Mouse (Mus musculus): ENCODE measurements around the gene Olfr1205. TPM values are rescaled to one million over a fixed set of nuclear protein-coding genes. Genes with fewer than 3 reads are reported as not detected.

The Olfr1205 gene
- not detected for polyA plus RNA-seq (2014; fragmentation: Illumina TruSeq; extraction: RNeasy Lipid Tissue Mini Kit (QIAGEN cat#74804); ENCODE audit: low replicate concordance)

GRCm38 (mm10) chr2:88829437-88829836 lies at the start of gene Olfr1205:
Olfr1205 (plus strand) TSS chr2:88829737.

GRCm38 (mm10) chr2:88792736-88793135 lies 36.8 kb upstream of the Olfr1205 start, which contains the start of gene Olfr1201:
Olfr1201 (plus strand) TSS chr2:88793036.

GRCm38 (mm10) chr2:88814196-88814595 lies 15.3 kb upstream of the Olfr1205 start, which contains the start of gene Olfr1202:
Olfr1202 (plus strand) TSS chr2:88814496.

GRCm38 (mm10) chr2:88848992-88849391 lies 19.5 kb downstream of the Olfr1205 start, which contains the start of gene Olfr1204:
Olfr1204 (plus strand) TSS chr2:88849292.

GRCm38 (mm10) chr2:88862931-88863330 lies 33.4 kb downstream of the Olfr1205 start, which contains the start of gene Olfr1206:
Olfr1206 (plus strand) TSS chr2:88863231.

Other genes starting within 250 kb of the Olfr1205 start
- gene Olfr1189, start 243.3 kb upstream of the Olfr1205 start, polyA plus RNA-seq (2014; fragmentation: Illumina TruSeq; extraction: RNeasy Lipid Tissue Mini Kit (QIAGEN cat#74804); ENCODE audit: low replicate concordance) = not detected
- gene Olfr1191-ps1, start 189.2 kb upstream of the Olfr1205 start, polyA plus RNA-seq (2014; fragmentation: Illumina TruSeq; extraction: RNeasy Lipid Tissue Mini Kit (QIAGEN cat#74804); ENCODE audit: low replicate concordance) = not detected
- not detected for gene Olfr1192-ps1, start 181.2 kb upstream of the Olfr1205 start, polyA plus RNA-seq (2014; fragmentation: Illumina TruSeq; extraction: RNeasy Lipid Tissue Mini Kit (QIAGEN cat#74804); ENCODE audit: low replicate concordance)
- not detected for gene Olfr1193, start 154.1 kb upstream of the Olfr1205 start, polyA plus RNA-seq (2014; fragmentation: Illumina TruSeq; extraction: RNeasy Lipid Tissue Mini Kit (QIAGEN cat#74804); ENCODE audit: low replicate concordance)
- gene Olfr1195, start 140.6 kb upstream of the Olfr1205 start, polyA plus RNA-seq (2014; fragmentation: Illumina TruSeq; extraction: RNeasy Lipid Tissue Mini Kit (QIAGEN cat#74804); ENCODE audit: low replicate concordance) = not detected
- gene Olfr1196, start 125.1 kb upstream of the Olfr1205 start, polyA plus RNA-seq (2014; fragmentation: Illumina TruSeq; extraction: RNeasy Lipid Tissue Mini Kit (QIAGEN cat#74804); ENCODE audit: low replicate concordance) = not detected
- not detected for gene Olfr1197, start 97.4 kb upstream of the Olfr1205 start, polyA plus RNA-seq (2014; fragmentation: Illumina TruSeq; extraction: RNeasy Lipid Tissue Mini Kit (QIAGEN cat#74804); ENCODE audit: low replicate concordance)
- gene Olfr1198, start 78.4 kb upstream of the Olfr1205 start, polyA plus RNA-seq (2014; fragmentation: Illumina TruSeq; extraction: RNeasy Lipid Tissue Mini Kit (QIAGEN cat#74804); ENCODE audit: low replicate concordance) = not detected
- gene Olfr1199, start 69.3 kb upstream of the Olfr1205 start, polyA plus RNA-seq (2014; fragmentation: Illumina TruSeq; extraction: RNeasy Lipid Tissue Mini Kit (QIAGEN cat#74804); ENCODE audit: low replicate concordance) = not detected
- not detected for gene Olfr1200, start 59.2 kb upstream of the Olfr1205 start, polyA plus RNA-seq (2014; fragmentation: Illumina TruSeq; extraction: RNeasy Lipid Tissue Mini Kit (QIAGEN cat#74804); ENCODE audit: low replicate concordance)
- gene Olfr1201, start 36.7 kb upstream of the Olfr1205 start, polyA plus RNA-seq (2014; fragmentation: Illumina TruSeq; extraction: RNeasy Lipid Tissue Mini Kit (QIAGEN cat#74804); ENCODE audit: low replicate concordance) = not detected
- not detected for gene Olfr1202, start 15.2 kb upstream of the Olfr1205 start, polyA plus RNA-seq (2014; fragmentation: Illumina TruSeq; extraction: RNeasy Lipid Tissue Mini Kit (QIAGEN cat#74804); ENCODE audit: low replicate concordance)
- not detected for gene Olfr1204, start 19.6 kb downstream of the Olfr1205 start, polyA plus RNA-seq (2014; fragmentation: Illumina TruSeq; extraction: RNeasy Lipid Tissue Mini Kit (QIAGEN cat#74804); ENCODE audit: low replicate concordance)
- not detected for gene Olfr1206, start 33.5 kb downstream of the Olfr1205 start, polyA plus RNA-seq (2014; fragmentation: Illumina TruSeq; extraction: RNeasy Lipid Tissue Mini Kit (QIAGEN cat#74804); ENCODE audit: low replicate concordance)
- not detected for gene Olfr1208, start 72.6 kb downstream of the Olfr1205 start, polyA plus RNA-seq (2014; fragmentation: Illumina TruSeq; extraction: RNeasy Lipid Tissue Mini Kit (QIAGEN cat#74804); ENCODE audit: low replicate concordance)
- not detected for gene Olfr1209, start 85.4 kb downstream of the Olfr1205 start, polyA plus RNA-seq (2014; fragmentation: Illumina TruSeq; extraction: RNeasy Lipid Tissue Mini Kit (QIAGEN cat#74804); ENCODE audit: low replicate concordance)
- not detected for gene Olfr1211, start 108.4 kb downstream of the Olfr1205 start, polyA plus RNA-seq (2014; fragmentation: Illumina TruSeq; extraction: RNeasy Lipid Tissue Mini Kit (QIAGEN cat#74804); ENCODE audit: low replicate concordance)
- not detected for gene Olfr1212, start 124.2 kb downstream of the Olfr1205 start, polyA plus RNA-seq (2014; fragmentation: Illumina TruSeq; extraction: RNeasy Lipid Tissue Mini Kit (QIAGEN cat#74804); ENCODE audit: low replicate concordance)
- not detected for gene Gm13762, start 150.5 kb downstream of the Olfr1205 start, polyA plus RNA-seq (2014; fragmentation: Illumina TruSeq; extraction: RNeasy Lipid Tissue Mini Kit (QIAGEN cat#74804); ENCODE audit: low replicate concordance)
- gene Olfr1214, start 162.9 kb downstream of the Olfr1205 start, polyA plus RNA-seq (2014; fragmentation: Illumina TruSeq; extraction: RNeasy Lipid Tissue Mini Kit (QIAGEN cat#74804); ENCODE audit: low replicate concordance) = not detected
- gene Olfr1215, start 177.2 kb downstream of the Olfr1205 start, polyA plus RNA-seq (2014; fragmentation: Illumina TruSeq; extraction: RNeasy Lipid Tissue Mini Kit (QIAGEN cat#74804); ENCODE audit: low replicate concordance) = not detected
- not detected for gene Olfr1216, start 188.6 kb downstream of the Olfr1205 start, polyA plus RNA-seq (2014; fragmentation: Illumina TruSeq; extraction: RNeasy Lipid Tissue Mini Kit (QIAGEN cat#74804); ENCODE audit: low replicate concordance)
- not detected for gene Olfr1217, start 202.3 kb downstream of the Olfr1205 start, polyA plus RNA-seq (2014; fragmentation: Illumina TruSeq; extraction: RNeasy Lipid Tissue Mini Kit (QIAGEN cat#74804); ENCODE audit: low replicate concordance)
- gene Olfr1218, start 231.4 kb downstream of the Olfr1205 start, polyA plus RNA-seq (2014; fragmentation: Illumina TruSeq; extraction: RNeasy Lipid Tissue Mini Kit (QIAGEN cat#74804); ENCODE audit: low replicate concordance) = not detected

All from small intestine, adult 10 weeks (tissue).